Mouse (Mus musculus) liver, adult 2 months (tissue): ENCODE results near the gene Tigd3.

Experiments used
- CTCF ChIP-seq: fragments of 200-500 bp; IDR thresholded peaks from 2 replicates; pipeline ENCODE4 v1.5.1; 2011; ENCODE audit warnings: low read depth, low read length, control low read depth
- POLR2A ChIP-seq: fragments of 200-500 bp; IDR thresholded peaks from 2 replicates; pipeline ENCODE4 v1.6.1; 2011; ENCODE audit warnings: low read length, control low read depth; ENCODE audit not compliant: insufficient read depth; ENCODE audit errors: extremely low read depth

GRCm38 (mm10) chr19:5928546-5928945, 34.6 kb upstream of the Tigd3 start:
- TF ChIP-seq CTCF = no peak
- TF ChIP-seq POLR2A = no peak
